Mouse (Mus musculus) G1E (cell line): Measurements from ENCODE around the gene Col11a2. TPM values are rescaled to one million over a fixed set of nuclear protein-coding genes. Genes with fewer than 3 reads are reported as not detected.
A peak's percentile ranks its signal among the peaks of the same experiment; 100 is the strongest.

Source experiments
- ATAC-seq: 2 replicates; pipeline ENCODE4 v1.8.0; 2016; ENCODE audit warnings: mild to moderate bottlenecking; ENCODE audit not compliant: insufficient number of reproducible peaks, poor library complexity, low FRiP score, severe bottlenecking; ENCODE audit errors: extremely low read depth
- DNase-seq: peaks from one replicate; pipeline ENCODE4 v3.0.0; 2012; ENCODE audit warnings: low spot score
- H3K27me3 ChIP-seq: 2 replicates; pipeline ENCODE4 v1.6.1; 2012; ENCODE audit warnings: mild to moderate bottlenecking, low read length, inconsistent platforms; ENCODE audit not compliant: insufficient read depth
- H3K36me3 ChIP-seq: replicated peaks from 2 replicates; pipeline ENCODE3; 2012; ENCODE audit warnings: mild to moderate bottlenecking, inconsistent platforms
- H3K4me1 ChIP-seq: 2 replicates; pipeline ENCODE4 v1.6.1; 2012; ENCODE audit warnings: low read depth, low read length, inconsistent platforms, mixed read lengths; ENCODE audit not compliant: insufficient read depth
- H3K4me3 ChIP-seq: 2 replicates; pipeline ENCODE4 v1.5.1; 2012; ENCODE audit warnings: low read depth, mild to moderate bottlenecking, inconsistent platforms, low read length, moderate library complexity, mixed read lengths
- H3K9me3 ChIP-seq: replicated peaks from 2 replicates; pipeline ENCODE4 v1.6.1; 2012; ENCODE audit warnings: inconsistent platforms
- CTCF ChIP-seq: IDR thresholded peaks from 2 replicates; pipeline ENCODE4 v1.5.1; 2012; ENCODE audit warnings: low read depth, low read length, inconsistent platforms, mixed read lengths
- GATA1 ChIP-seq: IDR thresholded peaks from 2 replicates; pipeline ENCODE4 v1.6.1; 2012; ENCODE audit warnings: borderline replicate concordance, low read length, inconsistent platforms, mixed read lengths
- GATA2 ChIP-seq: IDR thresholded peaks from 2 replicates; pipeline ENCODE4 v1.6.1; 2012; ENCODE audit warnings: low read depth, low read length, inconsistent platforms, borderline replicate concordance
- POLR2AphosphoS5 ChIP-seq: IDR thresholded peaks from 2 replicates; pipeline ENCODE4 v1.6.1; 2012; ENCODE audit warnings: low read depth, low read length, inconsistent platforms; ENCODE audit not compliant: insufficient replicate concordance
- TAL1 ChIP-seq: conservative IDR thresholded peaks from 2 replicates; pipeline ENCODE4 v1.6.1; 2012; ENCODE audit warnings: low read depth, low read length, inconsistent platforms, mixed read lengths
- polyA plus RNA-seq: library from polyadenylated mRNA; stranded (reverse); fragments of >175 nt; gene quantifications from 2 replicates; pipeline ENCODE4 v1.2.3, GENCODE M21; 2012
- total RNA-seq, 2 experiments: library from RNA; stranded (forward) in 1 of 2; stranded (reverse) in 1 of 2; fragments of 200-1000 nt in 1 of 2; fragments of >200 nt in 1 of 2; fragmentation: Nextera tagmentation in 1 of 2; gene quantifications; 2 replicates each; pipeline ENCODE4 v1.2.3; 2014 to 2017

The Col11a2 gene
- total and polyA plus RNA-seq, 3 experiments = 0.45 to 2.3 (median 1.6) TPM

DNA sequence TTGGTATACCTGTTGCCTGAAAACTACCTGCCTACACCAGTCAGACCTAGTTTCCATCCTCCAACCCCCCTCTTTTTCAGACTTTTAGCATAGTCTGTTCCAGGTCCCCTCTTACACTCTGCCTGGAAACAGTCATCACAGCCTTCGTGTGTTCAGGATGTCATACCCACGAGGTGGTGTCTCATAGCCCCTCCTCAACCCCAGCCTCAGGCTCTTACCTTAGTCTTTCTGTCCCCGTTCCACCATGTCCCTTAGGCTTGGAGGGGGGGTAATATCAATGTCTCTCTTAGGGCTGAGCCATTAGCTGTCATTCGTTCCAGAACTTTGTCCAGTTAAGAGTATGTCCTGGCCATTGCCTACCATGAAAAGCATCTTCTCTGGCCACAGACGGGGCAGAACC lies 61.9 kb downstream of the Col11a2 start:
- TF ChIP-seq GATA1 (no peak), GATA2 (no peak), CTCF (no peak), POLR2AphosphoS5 (no peak), TAL1 (no peak)
- Histone ChIP-seq H3K4me1 (peaks cover 32% of the 10 kb centered on the region), H3K27me3 (peaks cover 22% of the 10 kb centered on the region), H3K4me3 (peak overlapping the region; percentile 63; the same call in 1 of the 2 replicates), H3K36me3 (no peaks in the 10 kb centered on the region), H3K9me3 (0 out of 2 replicates have a peak, but pooled peaks cover 2% of the 10 kb centered on the region)
- no peak for DNase-seq
- no peak for ATAC-seq

DNA sequence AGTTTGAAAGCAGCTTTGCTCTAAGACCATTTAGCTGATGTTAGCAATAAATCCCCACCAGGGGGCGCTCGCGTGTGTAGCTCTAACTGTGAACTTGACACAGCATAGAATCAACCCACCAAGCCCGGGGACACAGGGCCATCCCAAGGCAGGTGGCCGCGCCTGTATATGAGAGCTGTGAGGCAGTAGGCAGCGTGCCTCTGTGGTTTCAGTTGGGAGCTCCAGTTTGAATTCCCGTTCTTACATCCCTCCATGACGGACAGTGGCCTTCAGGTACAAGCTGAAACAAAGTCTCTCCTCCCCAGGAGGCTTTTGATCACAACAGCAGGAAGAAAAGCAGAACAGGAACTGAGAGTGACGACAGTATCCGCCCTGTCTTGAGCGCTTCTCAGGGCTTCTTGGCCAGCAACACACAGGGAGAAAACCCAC lies 62.4 kb downstream of the Col11a2 start:
- Histone ChIP-seq H3K4me1 (peaks cover 32% of the 10 kb centered on the region), H3K36me3 (no peaks in the 10 kb centered on the region), H3K9me3 (0 out of 2 replicates have a peak, but pooled peaks cover 2% of the 10 kb centered on the region), H3K27me3 (peaks cover 19% of the 10 kb centered on the region), H3K4me3 (peak overlapping the region; percentile 63)
- ATAC-seq (peak; percentile 54), DNase-seq (peak; percentile 75)
- peak; percentile 64 for TF ChIP-seq CTCF
- TF ChIP-seq TAL1 = no peak

DNA sequence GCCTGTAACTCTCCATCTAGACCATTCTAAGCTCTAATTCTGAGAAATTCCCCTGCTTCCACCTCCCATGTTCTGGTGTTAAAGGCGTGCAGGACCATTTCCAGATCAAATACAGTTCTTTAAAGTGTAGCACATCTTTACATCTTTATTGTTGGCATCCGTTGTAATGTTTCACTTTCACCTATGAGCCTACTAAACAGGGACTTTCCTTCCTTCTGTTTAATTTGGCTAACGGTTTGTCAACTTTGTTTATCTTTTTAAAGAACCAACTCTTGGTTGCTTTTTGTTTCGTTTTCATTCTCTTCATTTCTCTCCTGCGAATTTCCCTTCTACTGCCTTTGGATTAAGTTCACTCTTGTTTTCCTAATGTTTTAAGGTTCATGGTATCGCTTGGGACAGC lies 63.6 kb downstream of the Col11a2 start:
- no peak overlapping the region; the same call in 1 of the 2 replicates for H3K4me3 ChIP-seq
- peaks cover 7% of the 10 kb centered on the region for H3K36me3 ChIP-seq
- H3K4me1 ChIP-seq = peaks cover 32% of the 10 kb centered on the region
- TF ChIP-seq TAL1 = no peak
- TF ChIP-seq POLR2AphosphoS5 = no peak
- no peak for TF ChIP-seq GATA2
- no peak for TF ChIP-seq GATA1
- TF ChIP-seq CTCF = no peak
- peaks cover 14% of the 10 kb centered on the region for H3K27me3 ChIP-seq
- ATAC-seq (no peak), DNase-seq (no peak)
- H3K9me3 ChIP-seq = 0 out of 2 replicates have a peak, but pooled peaks cover 2% of the 10 kb centered on the region

DNA sequence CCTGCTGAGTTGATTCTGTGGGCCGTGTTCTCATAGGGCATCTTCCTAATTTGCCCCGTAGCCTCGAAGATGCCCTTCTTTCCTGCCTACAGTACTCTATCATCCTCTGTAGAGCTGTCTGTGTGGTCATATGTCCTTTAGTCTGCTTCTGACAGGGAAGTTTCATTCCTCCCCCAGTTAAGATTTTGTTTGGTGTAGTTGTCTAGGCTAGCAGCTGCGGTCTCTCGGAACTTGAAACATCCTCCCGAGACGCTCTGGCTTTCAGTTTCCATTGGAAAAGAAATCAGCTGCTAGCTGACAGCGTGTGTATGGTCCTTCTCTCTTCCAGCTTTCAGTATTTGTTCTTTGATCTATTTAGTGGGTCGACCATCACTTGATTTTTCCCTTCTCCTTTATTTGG lies 65.6 kb downstream of the Col11a2 start:
- 0 out of 2 replicates have a peak, but pooled peaks cover 2% of the 10 kb centered on the region for H3K9me3 ChIP-seq
- ATAC-seq (no peak), DNase-seq (no peak)
- H3K4me1 ChIP-seq = peaks cover 31% of the 10 kb centered on the region
- no peak overlapping the region for H3K4me3 ChIP-seq
- H3K36me3 ChIP-seq = peaks cover 22% of the 10 kb centered on the region
- TF ChIP-seq TAL1 (no peak), CTCF (no peak), GATA1 (no peak), GATA2 (no peak), POLR2AphosphoS5 (no peak)
- peaks cover 7% of the 10 kb centered on the region for H3K27me3 ChIP-seq

DNA sequence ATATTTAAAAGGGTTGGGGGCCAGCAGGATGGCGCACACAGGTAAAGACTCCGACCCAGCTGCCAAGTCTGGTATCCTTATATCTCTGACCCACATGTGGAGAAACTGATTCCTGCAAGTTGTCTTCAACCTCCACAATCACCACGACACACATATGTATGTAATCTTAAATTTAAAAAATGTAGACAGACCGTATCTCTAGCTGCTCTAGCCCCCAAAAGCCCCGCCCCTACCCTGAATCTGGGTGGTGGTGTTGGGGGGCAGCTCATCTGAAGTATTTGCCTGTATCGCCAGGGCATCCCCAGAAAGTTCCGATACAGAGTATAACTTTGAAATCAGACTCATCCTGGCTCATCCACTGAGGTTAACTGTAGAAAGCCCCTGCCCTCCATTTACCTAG lies 67.3 kb downstream of the Col11a2 start:
- ATAC-seq (no peak), DNase-seq (no peak)
- H3K4me1 ChIP-seq = peaks cover 33% of the 10 kb centered on the region
- no peak for TF ChIP-seq POLR2AphosphoS5
- no peak for TF ChIP-seq TAL1
- no peak for TF ChIP-seq GATA1
- no peak for TF ChIP-seq GATA2
- no peak for TF ChIP-seq CTCF
- H3K4me3 ChIP-seq = no peak overlapping the region
- no peaks in the 10 kb centered on the region for H3K27me3 ChIP-seq
- H3K36me3 ChIP-seq = peaks cover 40% of the 10 kb centered on the region
- 0 out of 2 replicates have a peak, but pooled peaks cover 2% of the 10 kb centered on the region for H3K9me3 ChIP-seq

DNA sequence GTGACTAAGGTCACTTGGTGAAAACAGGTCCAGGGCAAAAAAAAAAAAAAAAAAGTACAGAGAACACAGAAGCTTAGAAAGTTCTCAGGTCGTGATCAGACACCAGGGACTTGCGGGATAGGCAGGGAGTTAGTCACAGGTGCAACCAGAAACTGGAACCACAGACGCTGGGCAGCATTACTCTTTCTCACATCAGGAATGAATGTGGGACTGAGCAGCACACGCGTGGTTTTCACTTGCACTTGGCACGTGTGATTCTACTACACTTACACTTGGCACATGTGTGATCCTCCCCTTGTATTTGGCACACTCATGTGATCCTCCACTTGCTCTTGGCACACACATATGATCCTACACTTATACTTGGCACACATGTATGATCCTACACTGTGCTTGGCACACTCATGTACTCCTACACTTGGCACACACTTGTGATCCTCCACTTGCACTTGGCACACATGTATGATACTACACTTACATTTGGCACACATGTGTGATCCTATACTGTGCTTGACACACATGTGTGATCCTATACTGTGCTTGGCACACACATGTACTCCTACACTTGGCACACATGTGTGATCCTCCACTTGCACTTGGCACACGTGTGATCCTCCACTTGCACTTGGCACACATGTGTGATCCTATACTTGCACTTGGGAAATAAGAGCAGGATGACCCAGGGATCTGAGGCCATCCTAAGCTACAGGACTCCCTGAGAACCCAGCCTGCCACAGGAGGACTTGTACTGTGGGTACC lies 68.1 kb downstream of the Col11a2 start:
- no peak for ATAC-seq
- no peak for DNase-seq
- no peak overlapping the region for H3K4me3 ChIP-seq
- H3K27me3 ChIP-seq = no peaks in the 10 kb centered on the region
- no peak for TF ChIP-seq GATA1
- TF ChIP-seq GATA2 = no peak
- no peak for TF ChIP-seq TAL1
- no peak for TF ChIP-seq CTCF
- peak; percentile 78; the same call in 1 of the 2 replicates for TF ChIP-seq POLR2AphosphoS5
- H3K4me1 ChIP-seq = peaks cover 31% of the 10 kb centered on the region
- peaks cover 47% of the 10 kb centered on the region for H3K36me3 ChIP-seq
- 0 out of 2 replicates have a peak, but pooled peaks cover 2% of the 10 kb centered on the region for H3K9me3 ChIP-seq
